Mouse (Mus musculus): Measurements from ENCODE around the gene Pigq.

DNA sequence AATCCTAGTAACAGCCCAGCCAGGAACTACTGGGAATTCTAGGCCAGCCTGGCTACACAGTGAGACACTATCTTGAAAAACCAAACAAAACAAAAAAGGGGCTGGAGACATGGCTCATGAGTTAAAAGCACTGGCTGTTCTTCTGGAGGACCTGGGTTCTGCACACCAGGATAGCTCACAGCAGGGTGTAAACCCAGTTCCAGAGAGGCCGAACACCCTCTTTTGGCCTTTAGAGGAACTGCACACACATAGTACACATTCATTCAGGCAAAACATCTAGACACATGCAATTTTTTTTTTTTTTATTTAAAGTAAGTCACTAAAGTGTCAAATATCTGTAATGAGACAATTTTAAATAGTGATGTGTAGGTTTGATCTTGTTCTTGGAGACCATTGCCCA is 44.5 kb downstream of the Pigq start:
- TF ChIP-seq POLR2A (IDR thresholded peaks at IDR 0.05; ENCODE audit: borderline replicate concordance, extremely low read depth, insufficient read depth, insufficient read length, poor library complexity, severe bottlenecking): no peak
- TF ChIP-seq CTCF (IDR thresholded peaks at IDR 0.05; ENCODE audit: borderline replicate concordance, extremely low read depth, insufficient read depth, insufficient read length): no peak
